Mouse (Mus musculus) lung, postnatal 0 days (tissue): ENCODE measurements around the gene Glce.

Source experiments
- CTCF ChIP-seq: IDR thresholded peaks from 2 replicates; pipeline ENCODE4 v1.5.1; 2016; ENCODE audit warnings: antibody characterized with exemption, mild to moderate bottlenecking
- EP300 ChIP-seq: IDR thresholded peaks from 2 replicates; pipeline ENCODE4 v1.6.1; 2016; ENCODE audit warnings: antibody characterized with exemption, mild to moderate bottlenecking, control low read depth

DNA sequence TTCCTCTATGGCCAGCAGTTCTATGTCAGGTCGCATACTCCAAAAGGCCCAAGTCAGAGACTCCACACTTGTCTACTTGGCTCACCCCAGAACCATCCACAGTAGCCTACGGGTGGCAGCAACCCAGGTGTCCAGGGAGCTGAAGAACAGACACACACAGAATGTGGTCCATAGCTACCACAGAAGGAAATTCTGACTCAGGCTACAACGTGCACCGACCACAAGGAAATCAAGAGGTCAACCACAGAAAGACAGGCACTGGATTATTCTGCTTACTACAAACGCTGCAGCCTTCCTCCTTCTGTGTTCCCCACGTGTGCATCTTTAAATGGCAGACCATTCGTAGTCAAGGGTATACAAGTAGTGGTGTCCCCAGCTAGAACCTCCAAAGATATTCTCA lies 102.2 kb downstream of the Glce start:
- TF ChIP-seq CTCF = no peak
- TF ChIP-seq EP300 = no peak
